Mouse (Mus musculus) neural tube, embryonic 14.5 days (tissue): Measurements from ENCODE around the gene Ptpn6. TPM values are rescaled to one million over a fixed set of nuclear protein-coding genes. Genes with fewer than 3 reads are reported as not detected.

Experiments used
- ATAC-seq: fragments of 200-750 bp; cut with Nextera tagmentation; 2 replicates; pipeline ENCODE4 v1.8.0; 2017; ENCODE audit warnings: low read depth, mild to moderate bottlenecking, moderate TSS enrichment, moderate library complexity
- H3K27ac ChIP-seq: fragments of 300-500 bp; sonication (generic); 2 replicates; pipeline ENCODE4 v1.5.1; 2014; ENCODE audit warnings: low read depth, mild to moderate bottlenecking, control low read depth, low read length, moderate library complexity, mixed read lengths
- H3K27me3 ChIP-seq: fragments of 300-500 bp; sonication (generic); 2 replicates; pipeline ENCODE4 v1.6.1; 2014; ENCODE audit warnings: low read length; ENCODE audit not compliant: control insufficient read depth, insufficient read depth
- H3K36me3 ChIP-seq: fragments of 300-500 bp; sonication (generic); 2 replicates; pipeline ENCODE4 v1.6.1; 2014; ENCODE audit warnings: low read length, mixed read lengths; ENCODE audit not compliant: control insufficient read depth, insufficient read depth
- H3K4me1 ChIP-seq: fragments of 300-500 bp; sonication (generic); 2 replicates; pipeline ENCODE4 v1.6.1; 2014; ENCODE audit warnings: low read length; ENCODE audit not compliant: control insufficient read depth, insufficient read depth
- H3K4me2 ChIP-seq: fragments of 300-500 bp; sonication (generic); 2 replicates; pipeline ENCODE4 v1.6.1; 2014; ENCODE audit warnings: mild to moderate bottlenecking, low read depth, low read length, control low read depth
- H3K4me3 ChIP-seq: fragments of 300-500 bp; sonication (generic); 2 replicates; pipeline ENCODE4 v1.5.1; 2014; ENCODE audit warnings: low read depth, low read length, control low read depth, mixed read lengths
- H3K9ac ChIP-seq: fragments of 300-500 bp; sonication (generic); replicated peaks from 2 replicates; pipeline ENCODE4 v1.6.1; 2014; ENCODE audit warnings: low read depth, mild to moderate bottlenecking, control low read depth, low read length, mixed read lengths
- H3K9me3 ChIP-seq: fragments of 300-500 bp; sonication (generic); 2 replicates; pipeline ENCODE4 v1.6.1; 2016; ENCODE audit warnings: low read length; ENCODE audit not compliant: control insufficient read depth
- WGBS: fragments of 180-500 bp; shearing (Covaris S2); extraction: QIAGEN DNeasy Blood & Tissue Kit; methylation state at CpG from one replicate; pipeline ENCODE4 v1.1.7; 2014; 5-methylcytosine and 5-hydroxymethylcytosine counted together
- polyA plus RNA-seq: library from polyadenylated mRNA; unstranded; fragments of >200 nt; fragmentation: Nextera tagmentation; extraction: Ambion mirVana; gene quantifications from 2 replicates; pipeline ENCODE4 v1.2.1, GENCODE M21; 2014

The Ptpn6 gene
- polyA plus RNA-seq, 1 experiment from 2014 or later: 2.6 TPM

- no peak overlapping the region for H3K4me3 ChIP-seq
- no peaks in the 10 kb centered on the region for H3K9me3 ChIP-seq
- no peak overlapping the region for H3K9ac ChIP-seq
- no peaks in the 10 kb centered on the region for H3K4me1 ChIP-seq
- H3K27ac ChIP-seq: no peak overlapping the region
- H3K27me3 ChIP-seq: no peaks in the 10 kb centered on the region
- no peaks in the 10 kb centered on the region for H3K36me3 ChIP-seq
- 93% methylated on average over 10 of the region's 10 CpGs for WGBS
- no peak overlapping the region for H3K4me2 ChIP-seq
- no peak for ATAC-seq
Measured at GRCm38 (mm10) chr6:124724472-124724871, 14.0 kb downstream of the Ptpn6 start.

DNA sequence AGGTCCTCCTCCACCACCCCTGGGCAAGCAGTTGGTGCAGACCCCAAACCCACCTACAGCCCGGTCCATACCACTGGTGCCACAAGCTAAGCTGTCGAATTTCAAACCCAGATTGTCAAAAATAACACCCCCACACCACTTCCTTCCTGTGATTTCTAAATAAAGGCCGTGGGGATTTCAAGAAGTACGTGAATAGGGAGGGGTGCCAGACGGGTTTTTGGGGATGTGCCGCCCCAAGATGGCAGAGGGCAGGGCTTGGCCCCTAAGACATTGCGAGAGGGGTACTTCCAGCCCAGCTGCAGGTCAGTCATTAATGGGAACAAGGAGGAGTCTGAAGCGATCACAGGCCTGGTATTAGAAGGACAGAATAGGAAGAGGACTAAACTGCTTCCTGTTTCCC, 15.0 kb downstream of the Ptpn6 start:
- no peaks in the 10 kb centered on the region for H3K27me3 ChIP-seq
- H3K36me3 ChIP-seq: no peaks in the 10 kb centered on the region
- H3K4me1 ChIP-seq: no peaks in the 10 kb centered on the region
- H3K4me2 ChIP-seq: no peak overlapping the region
- 79% methylated on average over 8 of the region's 8 CpGs for WGBS
- no peak overlapping the region for H3K27ac ChIP-seq
- H3K4me3 ChIP-seq: no peak overlapping the region
- H3K9me3 ChIP-seq: no peaks in the 10 kb centered on the region
- no peak overlapping the region for H3K9ac ChIP-seq
- no peak for ATAC-seq

DNA sequence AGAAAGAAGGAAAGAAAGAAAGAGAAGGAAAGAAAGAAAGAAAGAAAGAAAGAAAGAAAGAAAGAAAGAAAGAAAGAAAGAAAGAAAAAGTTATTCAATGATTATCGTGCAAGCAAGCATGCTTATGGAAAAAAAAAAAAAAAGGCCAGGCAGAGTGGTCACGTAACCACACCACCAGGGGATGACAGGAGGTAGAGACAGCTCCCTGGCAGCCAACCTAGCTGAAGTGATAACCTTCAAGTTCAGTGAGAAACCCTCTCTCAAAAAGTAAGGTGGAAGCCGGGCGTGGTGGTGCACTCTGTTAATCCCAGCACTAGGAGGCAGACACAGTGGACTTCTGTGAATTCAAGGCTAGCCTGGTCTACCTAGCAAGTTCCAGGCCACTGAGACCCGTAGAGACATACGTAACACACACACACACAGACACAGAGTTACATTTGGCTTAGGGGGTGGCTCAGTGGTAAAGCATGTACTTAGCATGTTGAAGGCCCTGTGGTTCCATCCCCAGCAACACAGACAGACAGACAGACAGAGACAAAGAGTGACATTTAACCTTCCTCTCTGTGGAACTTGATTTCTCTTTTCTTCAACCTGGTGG, 15.5 kb downstream of the Ptpn6 start:
- ATAC-seq: no peak
- Histone ChIP-seq H3K4me1 (no peaks in the 10 kb centered on the region), H3K27ac (no peak overlapping the region), H3K4me3 (no peak overlapping the region), H3K27me3 (no peaks in the 10 kb centered on the region), H3K9me3 (no peaks in the 10 kb centered on the region), H3K9ac (no peak overlapping the region), H3K4me2 (no peak overlapping the region), H3K36me3 (no peaks in the 10 kb centered on the region)
- 82% methylated on average over 6 of the region's 6 CpGs for WGBS

DNA sequence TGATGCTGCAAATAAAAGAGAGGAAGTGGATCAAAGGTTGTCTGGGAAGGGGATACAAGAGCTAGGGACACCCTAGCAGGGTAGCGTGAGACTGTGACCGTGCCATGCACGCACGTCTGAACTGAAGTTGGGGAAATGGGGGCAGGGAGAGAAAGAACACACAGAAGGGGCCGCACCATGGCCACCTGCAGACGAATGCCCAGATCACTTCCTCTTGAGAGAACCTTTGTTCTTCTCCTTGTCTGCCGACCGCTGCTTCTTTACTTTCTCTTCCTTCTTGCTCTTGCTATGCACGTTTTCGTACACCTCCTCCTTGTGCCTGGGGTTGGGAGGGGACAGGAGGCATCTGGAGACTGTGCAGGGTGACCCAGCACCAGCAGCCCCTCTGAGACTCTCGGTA, 17.6 kb downstream of the Ptpn6 start:
- no peak overlapping the region for H3K27ac ChIP-seq
- no peak for ATAC-seq
- WGBS: 63% methylated on average over 11 of the region's 11 CpGs
- H3K9me3 ChIP-seq: no peaks in the 10 kb centered on the region
- no peak overlapping the region for H3K9ac ChIP-seq
- peaks cover 11% of the 10 kb centered on the region for H3K36me3 ChIP-seq
- no peak overlapping the region for H3K4me2 ChIP-seq
- H3K4me1 ChIP-seq: no peaks in the 10 kb centered on the region
- no peak overlapping the region for H3K4me3 ChIP-seq
- H3K27me3 ChIP-seq: no peaks in the 10 kb centered on the region

DNA sequence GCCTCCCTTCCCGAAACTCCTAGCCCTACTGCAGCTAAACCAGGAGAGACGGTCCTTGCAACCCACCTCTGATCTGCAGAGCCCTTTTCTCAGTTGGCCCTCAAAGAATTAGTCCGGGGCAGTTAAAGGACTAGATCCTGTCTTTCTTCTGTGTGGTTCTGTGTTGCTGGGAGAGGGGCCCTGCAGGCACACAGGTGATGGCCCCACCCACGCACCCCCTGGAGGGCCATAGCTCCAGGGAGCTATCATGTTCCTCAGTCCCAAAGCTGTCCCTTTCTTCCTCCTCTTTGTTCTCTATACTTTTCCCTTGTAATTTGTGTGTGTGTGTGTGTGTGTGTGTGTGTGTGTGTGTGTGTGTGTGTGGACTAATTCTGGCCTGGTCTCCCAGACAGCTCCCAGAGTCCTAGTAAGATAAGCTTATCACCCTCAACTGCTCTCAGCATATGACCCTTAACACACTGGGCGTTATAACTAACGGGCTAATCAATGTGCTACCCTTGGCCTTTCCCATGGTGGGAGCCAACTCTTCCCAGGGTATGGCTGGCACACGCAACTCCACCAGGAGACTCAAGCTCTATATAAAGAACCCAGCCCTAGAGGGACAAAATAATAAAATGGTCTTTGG, 19.0 kb downstream of the Ptpn6 start:
- H3K4me3 ChIP-seq: no peak overlapping the region
- no peak overlapping the region for H3K4me2 ChIP-seq
- no peak overlapping the region for H3K9ac ChIP-seq
- 72% methylated on average over 7 of the region's 7 CpGs for WGBS
- no peaks in the 10 kb centered on the region for H3K9me3 ChIP-seq
- H3K27me3 ChIP-seq: no peaks in the 10 kb centered on the region
- peaks cover 19% of the 10 kb centered on the region for H3K36me3 ChIP-seq
- ATAC-seq: no peak
- no peak overlapping the region for H3K27ac ChIP-seq
- no peaks in the 10 kb centered on the region for H3K4me1 ChIP-seq

DNA sequence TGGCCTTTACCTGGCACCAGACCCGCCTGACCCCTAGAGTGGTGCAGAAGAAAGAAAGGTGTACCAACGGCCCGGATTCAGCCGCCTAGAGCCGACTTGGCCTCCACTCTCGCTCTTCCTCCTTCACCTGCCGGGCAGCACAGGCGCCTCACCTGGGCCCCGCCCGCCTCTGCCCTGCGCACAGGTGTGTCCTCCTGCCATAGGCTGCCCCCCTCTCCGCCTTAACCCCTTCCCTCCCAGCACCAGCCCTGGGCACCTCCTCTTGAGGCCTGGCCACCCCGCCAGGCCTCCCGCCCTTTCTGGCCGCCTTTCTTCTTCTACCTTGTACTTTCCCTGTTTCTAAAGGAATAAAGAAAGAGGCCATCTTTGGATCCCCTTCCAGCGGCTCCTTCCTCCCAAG, 19.8 kb downstream of the Ptpn6 start:
- Histone ChIP-seq H3K36me3 (peaks cover 25% of the 10 kb centered on the region), H3K4me2 (no peak overlapping the region), H3K9ac (no peak overlapping the region), H3K27me3 (no peaks in the 10 kb centered on the region), H3K27ac (no peak overlapping the region), H3K4me3 (no peak overlapping the region), H3K4me1 (no peaks in the 10 kb centered on the region; the same call in 1 of the 2 replicates), H3K9me3 (no peaks in the 10 kb centered on the region)
- 71% methylated on average over 16 of the region's 16 CpGs for WGBS
- ATAC-seq: no peak

DNA sequence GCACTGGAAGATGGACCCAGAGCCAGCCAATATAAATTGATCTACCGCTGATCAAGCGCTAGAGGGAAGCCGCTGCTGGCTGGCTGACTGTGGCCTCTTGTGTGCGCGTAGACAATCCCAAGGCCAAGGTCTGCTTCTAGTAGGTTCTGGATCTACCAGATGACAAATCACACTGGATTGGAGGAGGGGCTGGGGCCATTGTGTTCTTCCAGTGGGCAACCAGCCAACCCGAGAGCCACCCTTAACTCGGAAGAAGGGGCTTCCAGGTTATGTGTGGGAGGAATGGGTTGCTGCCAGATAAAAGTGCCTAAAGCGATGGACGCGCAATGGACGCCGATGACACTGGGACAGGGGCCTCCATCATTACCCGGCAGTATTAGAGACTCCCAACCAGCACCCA, 20.5 kb downstream of the Ptpn6 start:
- H3K4me2 ChIP-seq: no peak overlapping the region
- no peak for ATAC-seq
- H3K4me3 ChIP-seq: no peak overlapping the region
- peaks cover 26% of the 10 kb centered on the region for H3K36me3 ChIP-seq
- H3K4me1 ChIP-seq: peaks cover 5% of the 10 kb centered on the region
- no peak overlapping the region for H3K27ac ChIP-seq
- H3K9ac ChIP-seq: no peak overlapping the region
- no peaks in the 10 kb centered on the region for H3K27me3 ChIP-seq
- WGBS: 87% methylated on average over 13 of the region's 13 CpGs
- no peaks in the 10 kb centered on the region for H3K9me3 ChIP-seq

DNA sequence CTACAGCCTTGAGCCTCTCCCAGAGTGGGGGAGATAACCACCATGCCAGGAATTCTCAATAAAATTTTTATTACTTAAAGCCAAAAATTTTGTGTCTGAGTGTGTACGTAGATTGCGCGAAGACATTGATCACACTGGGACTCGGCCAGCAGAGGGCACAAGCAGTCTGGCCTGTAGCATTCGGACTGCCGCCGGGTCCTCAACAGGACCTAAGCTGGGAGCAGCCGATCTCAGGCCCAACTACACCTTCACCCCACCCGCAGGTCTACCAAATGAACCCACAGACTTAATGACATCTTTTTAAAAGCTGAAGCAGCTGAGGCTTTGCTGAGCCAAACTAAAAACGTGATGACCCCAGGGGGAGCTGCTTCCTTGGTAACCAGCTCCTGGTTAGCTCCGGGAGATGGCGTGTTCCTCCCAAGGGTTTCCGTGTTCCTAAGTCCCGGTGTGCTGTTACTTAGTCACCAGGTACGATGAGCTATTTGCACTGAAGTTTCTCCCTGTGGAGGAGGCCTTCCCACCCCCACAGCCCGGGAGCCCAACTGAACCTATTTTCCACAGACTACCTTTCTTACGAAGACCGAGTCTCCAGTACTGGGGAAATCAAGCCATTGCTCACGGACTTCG, 21.5 kb downstream of the Ptpn6 start:
- Histone ChIP-seq H3K27ac (no peak overlapping the region), H3K4me2 (no peak overlapping the region), H3K4me1 (peaks cover 7% of the 10 kb centered on the region), H3K9ac (no peak overlapping the region), H3K27me3 (no peaks in the 10 kb centered on the region), H3K4me3 (peak overlapping the region; percentile 3; the same call in 1 of the 2 replicates), H3K9me3 (no peaks in the 10 kb centered on the region), H3K36me3 (peaks cover 26% of the 10 kb centered on the region)
- ATAC-seq: no peak
- 68% methylated on average over 20 of the region's 20 CpGs for WGBS

GRCm38 (mm10) chr6:124712918-124713317, 25.6 kb downstream of the Ptpn6 start:
- Histone ChIP-seq H3K4me1 (peaks cover 17% of the 10 kb centered on the region), H3K9me3 (no peaks in the 10 kb centered on the region), H3K4me2 (peak overlapping the region; percentile 96), H3K4me3 (peak overlapping the region; percentile 67), H3K27me3 (no peaks in the 10 kb centered on the region), H3K27ac (no peak overlapping the region), H3K36me3 (peaks cover 26% of the 10 kb centered on the region), H3K9ac (peak overlapping the region; percentile 71)
- WGBS: 23% methylated on average over 11 of the region's 11 CpGs
- no peak for ATAC-seq
